Mouse (Mus musculus) cerebellum, adult 2 months (tissue): ENCODE data around the gene Prok2.
A peak's percentile ranks its signal among the peaks of the same experiment; 100 is the strongest.

Experiments used
- CTCF ChIP-seq: fragments of 200-500 bp; IDR thresholded peaks from 2 replicates; pipeline ENCODE4 v1.5.1; 2011; ENCODE audit warnings: low read depth, mild to moderate bottlenecking, control low read depth, low read length, moderate library complexity, borderline replicate concordance; ENCODE audit not compliant: insufficient read depth
- POLR2A ChIP-seq: fragments of 200-500 bp; IDR thresholded peaks from 2 replicates; pipeline ENCODE4 v1.6.1; 2011; ENCODE audit warnings: low read length, control low read depth, borderline replicate concordance; ENCODE audit not compliant: insufficient read depth

- TF ChIP-seq POLR2A (peak; percentile 70; the same call in 1 of the 2 replicates), CTCF (peak; percentile 3; the same call in 1 of the 2 replicates)
These were observed 59.6 kb downstream of the Prok2 start, which contains the start of the genes Eif4e3 and Gm20696 for GRCm38 (mm10) chr6:99666318-99667171.
